Mouse (Mus musculus): ENCODE results near the gene Parvb.

DNA sequence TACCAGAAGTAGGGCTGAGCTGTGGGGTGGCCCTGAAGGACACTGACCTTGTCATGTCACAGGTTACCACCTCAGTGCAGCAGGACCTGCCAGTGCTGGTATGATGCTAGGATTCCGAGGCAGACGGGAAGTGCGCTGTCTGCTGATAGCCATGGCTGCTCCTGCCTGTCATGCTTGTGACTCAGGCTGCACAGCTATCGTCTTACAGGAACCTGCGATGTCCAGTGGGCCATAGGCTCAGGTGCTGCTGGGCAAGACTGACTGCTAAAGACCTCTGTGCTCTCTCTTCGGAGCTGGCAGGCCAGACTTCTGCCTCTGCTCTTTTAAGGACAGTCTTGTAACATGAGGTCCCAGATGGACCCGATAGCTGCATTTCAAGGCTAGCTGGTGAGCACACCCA is 17.4 kb upstream of the Parvb start:
- TF ChIP-seq CTCF (conservative IDR thresholded peaks at IDR 0.05; ENCODE audit: low read length), result no peak
- TF ChIP-seq NANOG (IDR thresholded peaks at IDR 0.05; ENCODE audit: borderline replicate concordance, low read length), result no peak
